Mouse (Mus musculus) bone marrow, adult 2 months (tissue): ENCODE data around the gene Asphd2.

Source experiments
- CTCF ChIP-seq: fragments of 200-500 bp; IDR thresholded peaks from 2 replicates; pipeline ENCODE4 v1.5.1; 2011; ENCODE audit warnings: low read length, control low read depth; ENCODE audit not compliant: control insufficient read depth, insufficient read depth
- POLR2A ChIP-seq: fragments of 200-500 bp; IDR thresholded peaks from 2 replicates; pipeline ENCODE4 v1.6.1; 2011; ENCODE audit warnings: low read depth, mild to moderate bottlenecking, control low read depth, low read length, borderline replicate concordance; ENCODE audit not compliant: control insufficient read depth

GRCm38 (mm10) chr5:112433004-112433403 lies 38.3 kb upstream of the Asphd2 start:
- TF ChIP-seq CTCF: peak; percentile 78
- no peak for TF ChIP-seq POLR2A
